Mouse (Mus musculus) thymus, postnatal 10 days (tissue): Measurements from ENCODE around the gene Cacna1d.

Source experiments
- DNase-seq, 2 experiments: peaks; one replicate each; pipeline ENCODE4 v3.0.0; 2021; ENCODE audit warnings: low spot score in 2 of 2

The Cacna1d gene

GRCm38 (mm10) chr14:30168902-30169301, 322.4 kb downstream of the Cacna1d start:
- DNase-seq = no peak

DNA sequence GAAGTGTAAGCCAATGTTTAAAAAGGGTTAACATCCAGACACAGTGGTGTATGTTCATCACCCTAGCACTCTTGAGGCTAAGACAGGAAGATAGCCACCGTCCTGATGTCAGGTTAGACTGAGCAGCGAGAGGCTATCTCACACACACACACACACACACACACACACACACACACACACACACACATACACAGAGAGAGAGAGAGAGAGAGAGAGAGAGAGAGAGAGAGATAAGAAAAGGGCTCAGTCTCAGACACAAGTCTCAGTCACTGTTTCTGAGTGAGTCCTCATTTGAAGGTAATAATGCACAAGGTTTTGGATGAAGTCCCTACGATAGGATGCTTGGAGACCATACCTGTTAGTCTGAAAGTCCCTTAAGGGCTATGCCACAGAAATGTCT, 322.9 kb downstream of the Cacna1d start:
- no peak for DNase-seq

DNA sequence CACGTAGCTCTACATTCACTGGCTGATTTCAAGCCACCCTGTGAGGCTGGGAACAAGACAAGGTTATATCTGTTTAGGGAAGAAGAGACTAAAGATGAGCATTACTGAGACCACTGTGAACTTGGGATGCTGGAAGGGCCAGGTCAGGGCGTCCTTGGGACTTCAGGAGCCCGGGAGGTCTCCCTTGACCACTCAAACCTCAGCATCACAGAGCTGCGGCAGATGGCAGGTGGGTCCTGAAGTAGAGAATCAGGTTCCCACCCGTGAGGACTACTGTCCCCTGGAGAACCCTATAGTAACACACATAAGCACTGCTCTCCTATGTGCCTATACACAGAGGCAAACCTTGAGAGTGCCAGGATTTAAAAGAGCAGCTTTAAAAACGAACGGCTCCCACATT, 323.6 kb downstream of the Cacna1d start:
- DNase-seq = no peak

DNA sequence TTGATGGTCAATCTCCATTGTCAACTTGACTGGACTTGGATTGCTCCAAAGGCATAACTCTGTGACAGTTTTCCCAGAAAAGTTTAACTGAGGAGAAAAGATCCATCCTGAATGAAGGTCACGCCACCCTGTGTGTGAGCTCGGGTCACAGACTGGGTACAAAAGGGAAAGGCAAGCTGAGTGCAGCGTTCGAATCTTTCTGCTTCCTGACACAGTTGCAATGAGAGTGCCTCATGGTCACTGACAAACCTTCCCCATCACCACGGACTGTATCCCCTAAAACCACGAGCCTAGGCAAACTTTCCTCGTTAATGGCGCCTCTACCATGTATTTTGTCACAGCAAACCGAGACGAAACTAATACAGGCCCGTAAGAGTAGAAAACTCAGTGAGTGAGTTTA, 325.2 kb downstream of the Cacna1d start:
- DNase-seq = no peak

DNA sequence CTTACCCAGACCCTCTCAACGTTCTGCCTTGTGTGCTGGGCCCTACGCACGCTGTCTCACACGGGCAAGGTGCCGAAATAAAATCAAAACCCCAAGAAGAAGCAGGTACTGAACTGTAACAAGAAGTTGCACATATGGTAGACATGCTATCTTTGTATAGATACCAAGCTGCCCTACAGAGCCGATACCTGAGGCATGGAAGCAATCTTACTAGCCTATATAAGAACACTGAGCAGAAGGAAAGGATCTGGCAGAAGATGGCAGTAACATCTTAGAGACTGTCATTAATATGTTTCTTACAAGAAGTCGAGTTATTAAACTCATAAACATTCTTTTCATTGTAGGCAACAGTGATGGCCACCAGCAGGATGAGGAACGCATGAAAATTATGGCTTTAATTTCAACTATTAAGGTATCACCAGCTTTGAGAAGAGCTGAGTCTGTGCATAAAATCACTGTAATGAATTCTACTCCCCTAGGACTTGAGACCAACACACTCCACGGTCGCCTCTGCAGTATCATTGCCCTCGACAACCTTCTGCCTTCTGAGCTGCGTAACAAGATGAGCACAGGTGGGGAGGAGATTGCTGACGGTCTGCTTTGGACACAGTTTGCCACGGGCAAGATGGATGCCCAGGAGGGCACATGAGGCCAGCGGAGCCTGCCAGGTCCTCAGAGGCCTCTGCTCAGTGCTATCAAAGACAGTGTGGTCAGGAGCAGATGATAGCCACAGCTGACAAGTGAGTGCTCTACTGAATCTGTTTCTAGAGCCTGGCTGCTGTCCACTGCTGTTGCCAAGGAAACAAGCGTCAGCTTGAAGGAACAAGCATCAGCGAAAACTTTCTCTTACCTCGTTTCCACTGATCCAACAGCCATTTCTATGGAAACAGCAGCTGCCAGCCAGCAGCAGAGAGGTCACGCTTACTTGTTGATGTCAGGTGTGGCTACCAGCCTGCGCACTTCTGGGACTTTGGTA, 327.2 kb downstream of the Cacna1d start:
- no peak for DNase-seq

GRCm38 (mm10) chr14:30147774-30148173, 343.5 kb downstream of the Cacna1d start:
- no peak for DNase-seq

DNA sequence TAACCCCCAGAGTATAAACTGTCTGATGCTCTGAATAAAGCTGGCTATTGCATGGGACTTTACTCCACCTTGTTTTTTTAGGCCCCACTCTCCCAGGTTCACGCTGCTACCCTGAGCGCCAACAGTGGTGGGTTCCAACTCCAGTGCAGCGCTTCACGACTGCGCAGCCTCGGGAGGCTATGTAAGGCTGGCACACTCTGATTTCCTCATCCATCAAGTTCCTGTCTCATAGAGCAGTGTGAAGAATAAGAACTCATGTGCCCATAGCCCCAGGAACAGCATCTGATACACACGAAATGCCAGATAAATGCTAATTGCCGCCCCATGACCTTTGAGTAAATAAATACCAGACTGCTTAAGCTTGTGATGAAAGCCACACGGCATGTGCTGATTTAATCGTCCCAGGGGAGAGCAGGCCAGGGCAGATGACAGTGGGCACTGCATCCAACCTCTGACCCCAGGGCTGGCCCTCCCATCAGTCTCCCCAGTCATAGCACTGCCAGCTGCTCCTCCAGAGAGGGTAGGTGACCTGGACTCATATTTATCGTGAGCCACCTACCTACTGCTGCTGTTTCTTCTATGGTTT, 352.8 kb downstream of the Cacna1d start:
- DNase-seq = no peak

GRCm38 (mm10) chr14:30137961-30138360, 353.3 kb downstream of the Cacna1d start:
- DNase-seq = peak in 1 of 2 experiments; percentile 23

DNA sequence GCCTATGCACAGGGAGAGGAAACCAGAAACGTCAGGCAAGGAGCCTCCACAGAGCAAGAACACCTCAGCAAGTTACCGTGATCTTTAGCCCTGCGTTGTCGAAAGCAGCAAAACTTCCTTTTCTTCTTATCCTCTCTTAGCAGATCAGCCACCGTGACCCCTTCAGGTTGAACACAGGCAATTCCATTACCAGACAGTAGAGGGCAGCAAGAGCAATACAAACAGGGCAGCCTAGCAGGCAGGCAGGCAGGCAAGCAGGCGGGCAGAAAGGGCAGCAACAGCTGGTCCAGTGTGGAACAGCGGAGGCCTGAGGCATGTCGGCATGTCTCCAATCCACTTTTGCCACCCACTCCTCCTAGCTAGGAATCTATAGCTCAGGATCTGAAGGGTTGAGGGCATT, 354.3 kb downstream of the Cacna1d start:
- DNase-seq = peak; percentile 87 to 93

DNA sequence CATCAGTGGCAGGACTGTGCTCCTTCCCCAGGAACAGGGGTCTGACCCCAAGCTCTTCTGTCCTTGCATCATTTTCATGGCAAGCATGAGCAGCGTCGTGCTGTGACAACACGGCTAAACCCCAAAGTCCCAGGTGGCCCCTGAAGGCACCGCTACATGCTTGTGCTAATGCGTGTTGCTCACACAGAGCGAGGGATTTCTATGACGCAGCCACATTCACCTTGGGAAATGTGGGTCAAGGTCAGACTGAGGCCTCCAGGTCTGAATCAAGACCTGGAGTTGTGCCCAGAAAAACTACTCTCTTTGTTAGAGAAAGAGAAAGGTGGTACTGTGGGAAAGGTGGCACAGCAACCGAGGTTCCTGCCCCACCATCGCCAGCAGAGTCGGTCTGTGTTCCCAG, 355.9 kb downstream of the Cacna1d start:
- no peak for DNase-seq

DNA sequence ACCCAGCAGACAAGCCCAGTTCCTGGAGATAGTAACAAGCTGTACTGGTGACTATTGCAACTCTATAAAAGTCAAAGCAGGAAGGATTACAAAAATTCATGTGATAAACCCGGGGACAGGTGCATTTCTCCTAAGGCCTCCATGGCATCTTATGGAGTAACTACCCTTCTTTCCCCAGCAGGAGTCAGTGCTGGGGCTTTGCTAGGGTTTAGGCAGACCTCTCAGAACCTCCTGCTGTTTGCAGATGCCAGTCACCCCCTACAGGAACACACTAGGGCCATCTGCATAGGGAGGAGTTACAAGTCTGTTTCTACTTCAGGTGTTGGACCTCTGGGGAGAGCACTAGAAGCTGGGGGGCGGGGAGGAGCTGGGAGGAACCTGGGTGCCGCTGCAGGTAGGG, 357.6 kb downstream of the Cacna1d start:
- peak in 1 of 2 experiments; percentile 33 for DNase-seq

- DNase-seq = no peak
Measured at GRCm38 (mm10) chr14:30131256-30131655, 360.0 kb downstream of the Cacna1d start.

GRCm38 (mm10) chr14:30130092-30130491, 361.2 kb downstream of the Cacna1d start:
- no peak for DNase-seq

DNA sequence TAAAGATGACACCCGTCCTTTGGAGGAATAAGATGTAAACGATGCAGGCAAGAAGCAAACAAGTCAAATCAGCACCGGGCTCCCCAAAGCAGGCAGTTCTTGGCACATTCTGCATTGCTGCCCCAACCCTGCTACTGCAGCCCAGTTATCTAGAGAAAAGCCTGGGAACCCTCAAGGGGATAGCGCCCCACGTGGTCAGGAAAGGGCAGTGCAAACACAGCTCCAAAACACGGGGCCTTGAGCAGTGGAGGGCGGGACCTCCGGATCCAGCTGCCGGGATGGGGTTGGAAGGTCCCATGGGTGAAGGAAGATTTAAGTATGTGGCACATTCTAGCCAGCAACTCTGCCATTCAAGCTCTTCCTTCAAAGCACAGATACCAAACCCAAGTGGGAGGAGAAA, 361.9 kb downstream of the Cacna1d start:
- DNase-seq = peak in 1 of 2 experiments; percentile 55

DNA sequence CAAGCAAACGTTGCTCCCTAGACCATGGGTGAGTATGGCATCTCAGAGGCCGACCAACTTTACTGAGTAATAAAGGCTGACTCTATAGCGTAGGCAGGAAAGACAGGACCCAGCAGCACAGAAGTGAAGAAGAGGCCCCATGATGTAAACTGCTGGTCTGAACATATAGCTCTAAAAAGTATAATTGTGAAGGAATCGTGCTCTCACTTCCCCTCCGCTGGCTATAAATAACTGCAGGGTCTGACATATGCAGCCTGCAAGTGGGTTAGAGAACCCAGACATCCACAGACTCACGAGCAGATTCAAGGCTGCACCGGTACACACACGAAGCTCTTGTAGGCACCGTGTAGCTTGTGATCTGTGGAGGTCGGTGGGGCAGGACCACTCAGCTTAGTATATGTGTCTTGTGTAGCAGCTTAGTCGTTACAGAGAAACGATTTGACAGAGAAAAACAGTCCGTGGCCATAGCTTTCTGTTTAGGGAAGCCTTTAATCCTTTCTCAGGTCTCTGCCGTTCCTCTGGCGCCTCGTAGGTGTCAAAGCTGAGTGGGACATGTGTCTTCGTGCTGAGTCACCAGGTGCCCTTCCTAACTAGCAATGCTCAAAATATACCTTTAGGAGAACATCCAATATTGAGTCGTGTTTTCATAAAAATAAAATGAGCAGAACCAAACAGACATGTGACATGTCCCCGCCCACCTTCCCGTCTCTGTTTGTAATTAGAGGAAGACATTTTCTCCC, 366.1 kb downstream of the Cacna1d start:
- DNase-seq = no peak

GRCm38 (mm10) chr14:30120023-30120422, 371.2 kb downstream of the Cacna1d start:
- no peak for DNase-seq

DNA sequence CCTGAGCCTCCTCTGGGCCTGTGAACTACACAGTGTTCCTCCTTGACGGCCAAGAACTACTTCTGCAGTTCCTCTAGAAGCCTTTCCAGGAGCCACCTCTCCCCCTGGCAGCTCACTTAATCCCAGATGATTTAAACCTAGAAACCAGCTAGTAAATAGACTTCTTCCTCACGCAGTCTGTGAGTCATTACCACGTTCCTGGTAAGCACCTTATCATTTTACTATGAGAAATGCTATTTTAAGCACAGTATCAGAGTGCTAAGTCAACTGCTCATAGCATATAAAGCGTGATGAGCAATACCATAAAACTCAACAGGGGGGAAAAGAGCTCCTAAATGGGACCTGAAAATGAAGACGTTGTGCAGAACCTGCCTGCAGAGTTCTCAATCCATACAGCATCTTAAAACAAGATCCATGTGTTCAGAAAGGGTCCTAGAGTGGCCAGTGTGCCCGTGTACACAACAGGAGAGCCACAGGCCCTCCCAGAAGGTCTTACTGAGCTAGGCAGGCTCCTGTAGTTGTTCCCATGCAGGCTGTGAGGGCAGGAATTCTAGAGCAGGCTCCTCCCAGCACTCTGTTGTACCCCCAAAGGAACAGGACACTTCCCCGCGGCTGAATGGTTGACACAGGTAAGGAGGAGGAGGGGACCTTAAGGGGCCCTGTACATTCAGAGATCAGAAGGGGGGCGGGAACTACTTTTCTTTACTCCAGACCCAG, 377.7 kb downstream of the Cacna1d start:
- DNase-seq = no peak

DNA sequence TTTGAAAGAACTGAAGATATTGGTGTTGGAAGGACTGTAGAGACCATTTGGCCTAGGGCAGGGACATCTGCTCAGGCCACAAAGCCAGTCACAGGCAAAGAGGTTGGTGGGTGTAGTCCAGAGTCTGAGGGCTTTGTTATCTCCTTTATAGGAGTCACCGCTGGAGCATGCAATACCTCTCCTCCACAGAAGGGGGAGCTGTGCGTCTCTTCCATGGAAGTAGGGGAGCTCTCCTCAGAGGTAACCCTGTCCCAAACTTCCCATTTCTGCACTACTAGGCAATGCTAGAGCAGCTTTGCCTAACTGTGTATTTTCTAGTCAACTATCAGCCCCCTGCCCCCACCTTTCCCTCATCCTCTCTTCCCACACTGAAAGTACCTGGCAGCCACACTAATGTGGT, 382.2 kb downstream of the Cacna1d start:
- peak in 1 of 2 experiments; percentile 46 for DNase-seq

DNA sequence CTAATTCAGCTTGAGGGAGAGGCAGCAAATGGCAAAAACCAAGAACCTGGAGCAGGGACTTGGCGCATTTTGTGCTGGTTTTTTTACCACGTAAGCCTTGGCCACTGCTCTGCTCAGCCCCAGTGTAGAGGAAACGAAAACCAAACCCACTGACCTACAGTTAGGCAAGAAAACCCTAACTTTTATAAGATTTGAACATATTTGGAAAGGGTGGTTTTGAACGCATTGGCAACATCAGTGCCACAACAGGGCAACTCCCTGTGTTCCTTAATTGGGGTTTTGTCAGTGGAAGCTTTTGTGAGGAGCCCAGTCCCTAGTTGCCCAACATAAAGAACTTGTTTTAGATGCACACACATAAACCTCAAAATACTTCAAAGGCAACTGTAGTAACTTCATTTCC, 384.7 kb downstream of the Cacna1d start:
- no peak for DNase-seq

DNA sequence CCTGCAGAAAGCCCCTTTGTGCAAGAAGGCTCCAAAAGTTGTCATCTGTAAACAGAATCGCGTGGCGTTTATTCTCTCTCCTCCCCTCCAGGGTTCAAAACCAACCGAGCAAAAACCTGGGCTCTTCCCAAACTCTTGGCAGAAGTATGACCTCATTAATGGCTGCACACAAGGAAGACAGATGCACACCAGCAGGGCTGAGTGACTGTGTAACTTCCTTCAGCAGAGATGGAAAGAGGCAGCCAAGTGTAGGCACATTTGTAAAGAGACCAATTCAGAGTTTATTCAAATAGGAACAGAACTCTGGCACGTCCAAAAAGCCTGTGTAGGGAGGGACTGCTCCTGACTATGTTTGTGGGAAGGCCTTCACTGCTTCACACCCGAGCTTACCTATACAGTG, 385.7 kb downstream of the Cacna1d start:
- no peak for DNase-seq

GRCm38 (mm10) chr14:30103946-30104536, 387.2 kb downstream of the Cacna1d start:
- DNase-seq = peak; percentile 71 to 74
